Mouse (Mus musculus) left cerebral cortex, adult 18-20 months (tissue): Measurements from ENCODE around the gene Zfp526. TPM values are rescaled to one million over a fixed set of nuclear protein-coding genes. Genes with fewer than 3 reads are reported as not detected.
A peak's percentile ranks its signal among the peaks of the same experiment; 100 is the strongest.

ENCODE experiments used
- DNase-seq, 2 experiments: peaks; one replicate each; pipeline ENCODE4 v3.0.0; 2021 to 2022; ENCODE audit warnings: low spot score in 2 of 2, mixed read lengths in 1 of 2
- long read RNA-seq, 2 experiments: library from polyadenylated mRNA; stranded (forward); transcript quantifications; one replicate each; pipeline ENCODE4 v2.0.0; 2021
- total RNA-seq, 2 experiments: library from RNA; stranded (reverse); gene quantifications; 2 replicates each; pipeline ENCODE4 v1.2.3; 2021

Zfp526 gene
- 10 to 100 TPM; 10.6 to 11.4 TPM for total RNA-seq
- long read RNA-seq, experiment 1 = 0 reads
- long read RNA-seq, experiment 2 = 0 reads

DNA sequence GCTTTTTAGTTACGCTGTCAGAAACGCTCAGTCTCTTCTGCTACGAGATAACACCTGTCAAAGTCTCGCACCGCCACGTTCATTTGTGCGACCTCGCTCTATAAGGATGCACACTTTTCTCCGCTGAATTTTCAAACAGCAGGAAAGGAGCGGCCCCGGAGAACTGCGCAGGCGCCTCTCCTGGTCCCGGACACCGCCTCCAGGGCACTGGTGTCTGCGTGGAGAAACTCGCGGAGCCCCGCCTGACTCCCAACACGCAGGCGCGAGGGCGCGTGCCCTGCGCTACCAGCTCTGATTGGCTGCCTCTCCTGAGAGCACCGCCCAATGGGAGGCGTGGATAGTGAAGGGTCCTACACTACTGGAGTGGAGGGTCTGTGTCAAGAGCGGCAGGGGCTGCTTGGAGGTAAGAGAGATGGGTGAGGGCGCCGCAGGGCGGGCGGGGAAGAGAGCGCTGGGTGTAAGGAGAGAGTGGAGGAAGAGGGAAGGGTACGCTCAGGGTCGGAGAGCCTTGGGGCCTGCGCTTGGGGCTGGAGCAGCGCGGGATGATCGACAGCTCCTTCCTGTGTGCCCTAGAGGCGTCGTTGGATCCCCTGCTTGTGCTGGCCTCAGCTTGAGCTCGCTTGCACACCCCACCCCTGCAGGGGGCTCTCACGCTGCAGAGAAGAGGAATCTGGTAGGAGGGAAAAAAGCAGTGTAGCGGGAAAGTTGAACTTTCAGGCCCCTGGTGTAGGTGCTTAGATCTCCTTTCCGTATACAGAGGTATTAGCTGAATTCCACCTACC is at the start of gene Zfp526:
Zfp526 (plus strand) TSS at position 324 of the 782 bp plus-strand sequence.
- peak; percentile 98 for DNase-seq

DNA sequence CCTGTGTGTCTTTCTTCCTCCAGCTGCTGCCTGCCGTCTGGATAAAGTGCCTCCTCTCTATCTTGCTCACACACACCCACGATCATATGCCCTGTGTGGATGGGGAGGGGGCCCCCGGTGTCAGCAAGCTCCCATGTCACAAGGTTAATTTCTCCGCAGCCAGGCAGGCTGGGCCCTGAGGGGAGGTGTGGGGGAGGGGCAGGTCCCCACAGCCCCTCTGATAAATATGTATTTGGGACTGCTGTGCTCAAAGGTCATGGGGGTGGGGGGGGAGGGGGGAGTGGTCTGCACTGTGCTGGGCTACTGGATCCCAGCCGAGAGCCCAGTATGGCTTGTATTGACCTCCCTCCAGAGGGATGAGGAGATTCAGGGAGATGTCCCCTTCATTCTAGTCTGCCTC is 48.6 kb upstream of the Zfp526 start:
- no peak for DNase-seq

DNA sequence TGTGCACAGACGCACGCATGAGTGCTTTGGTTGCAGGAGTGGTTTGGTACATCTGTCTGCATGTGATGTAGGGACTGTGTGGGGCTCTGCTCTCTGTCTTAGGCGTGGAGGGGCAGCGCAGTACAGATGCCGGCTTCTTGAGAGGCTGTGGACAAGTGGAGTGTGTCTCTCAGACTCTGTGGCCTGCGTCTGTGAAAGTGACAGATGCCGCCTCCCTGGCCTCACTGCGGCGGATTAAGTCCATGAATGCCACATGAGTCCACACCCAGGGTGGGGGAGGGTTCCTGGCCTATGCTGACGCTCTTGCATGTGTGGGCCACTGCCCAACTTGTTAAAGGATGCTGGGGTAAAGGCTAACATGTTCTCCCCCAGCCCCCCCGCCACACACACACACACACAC is 46.9 kb upstream of the Zfp526 start:
- no peak for DNase-seq

DNA sequence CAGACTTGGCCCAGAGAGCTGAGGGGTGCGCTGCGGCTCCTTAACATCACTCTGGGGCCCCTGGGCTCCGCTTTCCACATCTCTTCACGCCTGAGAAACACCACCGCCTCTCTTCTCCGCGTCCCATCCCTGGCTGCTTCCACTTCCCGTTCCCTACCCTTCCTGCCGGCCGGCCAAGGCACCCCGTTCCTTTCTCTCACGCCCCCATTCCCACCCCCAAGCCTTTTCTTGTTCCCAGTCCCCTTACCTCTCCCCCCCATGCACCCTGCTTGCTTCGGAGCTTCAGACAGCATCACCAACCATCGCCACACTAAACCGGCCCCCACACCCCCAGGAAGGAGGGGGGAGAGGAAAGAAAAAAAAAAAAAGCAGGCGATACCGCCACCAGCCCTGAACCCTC is 42.9 kb upstream of the Zfp526 start:
- peak; percentile 36 to 42 for DNase-seq

DNA sequence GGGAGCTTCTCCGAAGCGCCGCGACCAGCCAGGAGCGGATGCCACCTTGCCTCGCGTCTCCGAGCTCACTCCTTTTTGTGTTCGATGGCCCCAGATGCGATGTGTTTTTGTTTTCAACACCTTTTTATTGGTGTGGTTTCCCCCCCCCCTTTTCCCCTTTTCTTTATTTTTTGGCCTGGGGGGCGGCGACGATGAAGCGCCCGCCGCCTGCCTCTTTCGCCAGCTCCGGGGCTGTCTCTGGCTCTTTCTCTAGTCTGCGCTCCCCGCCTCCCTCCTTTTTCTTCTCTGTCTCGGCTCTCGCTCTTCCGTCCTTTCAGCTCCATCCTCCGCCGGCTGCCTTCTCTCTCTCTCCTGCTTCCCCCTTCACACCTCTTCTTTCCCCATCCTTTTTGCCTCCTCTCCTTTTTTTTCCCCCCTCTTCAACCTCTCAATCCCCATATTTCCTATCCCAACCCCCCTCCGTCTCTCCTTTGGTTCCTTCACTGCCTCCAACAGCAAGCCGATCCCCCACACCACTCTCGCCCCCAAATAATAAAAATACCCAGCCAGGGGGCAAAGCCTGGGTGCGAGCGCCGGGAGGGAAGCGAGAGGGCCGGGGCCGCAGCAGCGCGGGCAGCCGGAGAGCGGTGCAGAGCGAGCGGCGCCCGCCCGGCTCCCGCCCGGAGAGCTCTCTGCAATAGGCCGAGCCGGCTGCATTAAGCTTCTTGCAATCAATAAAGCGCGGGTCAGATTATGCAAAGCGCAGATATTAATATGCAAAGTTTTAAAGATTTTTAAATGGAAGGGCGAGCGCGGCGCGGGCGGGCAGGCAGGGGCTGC is 42.2 kb upstream of the Zfp526 start:
- DNase-seq = peak; percentile 26 to 63

DNA sequence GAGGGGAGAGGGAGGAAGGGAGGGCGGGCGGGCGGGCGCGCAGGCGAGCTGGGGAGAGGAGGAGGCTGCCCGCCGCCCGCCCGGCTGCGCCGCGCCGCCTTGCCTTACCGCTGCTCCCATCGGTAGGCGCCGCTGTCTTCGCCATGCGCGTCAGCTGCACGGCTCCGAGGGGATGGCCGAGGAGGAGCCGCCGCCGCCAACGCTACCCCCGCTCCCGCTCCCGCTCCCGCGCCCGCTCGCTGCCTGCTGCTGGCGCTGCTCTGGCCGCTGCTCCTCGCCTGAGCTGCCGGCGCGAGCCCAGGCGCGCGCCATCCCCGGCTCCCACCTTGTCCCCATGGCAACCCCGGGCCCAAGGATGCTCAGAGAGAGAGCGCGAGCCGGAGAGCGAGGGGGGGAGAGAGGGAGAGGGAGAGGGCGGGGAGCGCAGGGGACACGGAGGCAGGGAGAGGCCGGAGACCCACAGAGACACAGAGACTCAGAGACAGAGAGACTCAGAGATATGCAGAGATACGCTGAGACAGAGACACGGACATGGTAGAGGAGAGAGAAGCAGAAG is 41.5 kb upstream of the Zfp526 start, which contains the start of gene Pou2f2:
Pou2f2 (minus strand) TSS at position 121 of the 556 bp plus-strand sequence.
- peak; percentile 80 to 91 for DNase-seq

DNA sequence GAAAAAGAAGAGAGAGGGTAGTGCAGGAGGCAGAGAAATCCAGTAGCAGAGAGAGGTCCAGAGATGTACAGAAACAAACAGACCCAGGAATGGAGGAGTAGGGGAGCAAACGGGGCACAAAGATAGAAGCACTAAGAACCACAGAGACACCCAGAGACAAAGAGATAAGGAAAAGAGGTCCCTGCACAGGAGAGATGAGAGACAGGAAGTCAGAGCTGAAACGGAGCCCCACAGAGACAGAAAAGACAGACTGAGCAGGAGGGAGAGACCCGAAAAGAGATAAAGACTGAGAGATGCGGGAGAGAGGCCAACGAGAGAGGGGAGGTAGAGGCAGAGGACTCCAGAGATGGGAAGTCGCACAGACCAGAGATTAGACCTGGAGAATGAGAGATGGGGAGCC is 40.7 kb upstream of the Zfp526 start:
- DNase-seq = no peak

DNA sequence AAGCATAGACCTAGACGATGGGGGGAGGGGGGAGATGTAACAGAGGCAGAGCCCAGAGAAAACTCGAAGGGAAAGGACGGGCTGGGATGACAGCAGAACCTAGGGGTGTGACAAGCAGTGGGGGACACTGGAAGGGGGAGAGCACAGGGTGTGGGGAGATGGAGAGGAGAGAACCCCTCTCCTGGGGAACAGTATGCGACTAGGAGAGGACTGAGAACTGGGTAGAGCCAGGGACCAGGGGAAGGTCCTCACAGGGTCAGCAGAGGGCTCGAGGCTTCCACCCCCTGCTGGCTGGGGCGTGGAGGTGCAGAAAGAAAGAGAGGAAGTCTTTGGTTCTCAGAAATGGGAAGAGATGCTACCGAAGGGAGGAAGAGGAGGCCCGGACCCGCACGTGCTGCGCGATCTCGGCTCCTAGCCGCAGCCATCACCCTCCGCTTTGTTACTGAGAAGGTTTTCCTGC is 39.9 kb upstream of the Zfp526 start:
- peak; percentile 13 to 26 for DNase-seq

DNA sequence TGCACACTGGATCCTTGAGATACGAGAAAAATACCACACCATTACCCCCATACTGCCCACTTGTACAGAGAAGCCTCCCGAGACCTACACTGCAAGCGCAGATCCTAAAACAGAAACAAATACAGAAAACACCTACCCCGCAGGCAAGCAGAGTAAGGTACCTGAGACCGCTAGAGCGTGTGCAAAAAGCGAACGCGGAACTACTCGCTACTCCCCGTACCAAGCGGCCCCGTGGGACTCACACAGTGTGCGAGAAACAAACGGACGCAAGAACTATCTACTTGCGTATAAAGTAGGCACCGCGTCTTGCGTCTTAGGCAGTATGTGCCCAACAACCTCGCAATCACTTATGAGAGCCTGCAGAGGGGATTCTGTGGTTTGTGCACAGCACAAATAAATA is 39.4 kb upstream of the Zfp526 start:
- DNase-seq = no peak

DNA sequence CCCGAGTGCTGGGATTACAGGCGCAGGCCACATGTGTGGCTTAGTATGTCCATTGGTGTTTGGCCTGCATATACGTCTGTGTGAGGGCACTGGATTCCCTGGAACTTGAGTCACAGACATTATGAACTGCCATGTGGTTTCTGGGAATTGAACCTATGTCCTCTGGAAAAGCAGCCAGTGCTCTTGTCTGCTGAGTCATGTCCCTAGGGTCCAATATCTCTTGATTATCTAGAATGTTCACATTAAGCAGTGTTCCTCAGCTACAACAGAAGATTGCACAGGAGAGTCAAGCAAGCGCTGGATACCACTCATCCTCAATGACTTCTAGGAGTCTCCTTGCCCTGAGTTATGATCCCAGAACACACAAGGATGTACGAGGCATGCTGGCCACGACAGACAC is 37.1 kb upstream of the Zfp526 start:
- DNase-seq = no peak

DNA sequence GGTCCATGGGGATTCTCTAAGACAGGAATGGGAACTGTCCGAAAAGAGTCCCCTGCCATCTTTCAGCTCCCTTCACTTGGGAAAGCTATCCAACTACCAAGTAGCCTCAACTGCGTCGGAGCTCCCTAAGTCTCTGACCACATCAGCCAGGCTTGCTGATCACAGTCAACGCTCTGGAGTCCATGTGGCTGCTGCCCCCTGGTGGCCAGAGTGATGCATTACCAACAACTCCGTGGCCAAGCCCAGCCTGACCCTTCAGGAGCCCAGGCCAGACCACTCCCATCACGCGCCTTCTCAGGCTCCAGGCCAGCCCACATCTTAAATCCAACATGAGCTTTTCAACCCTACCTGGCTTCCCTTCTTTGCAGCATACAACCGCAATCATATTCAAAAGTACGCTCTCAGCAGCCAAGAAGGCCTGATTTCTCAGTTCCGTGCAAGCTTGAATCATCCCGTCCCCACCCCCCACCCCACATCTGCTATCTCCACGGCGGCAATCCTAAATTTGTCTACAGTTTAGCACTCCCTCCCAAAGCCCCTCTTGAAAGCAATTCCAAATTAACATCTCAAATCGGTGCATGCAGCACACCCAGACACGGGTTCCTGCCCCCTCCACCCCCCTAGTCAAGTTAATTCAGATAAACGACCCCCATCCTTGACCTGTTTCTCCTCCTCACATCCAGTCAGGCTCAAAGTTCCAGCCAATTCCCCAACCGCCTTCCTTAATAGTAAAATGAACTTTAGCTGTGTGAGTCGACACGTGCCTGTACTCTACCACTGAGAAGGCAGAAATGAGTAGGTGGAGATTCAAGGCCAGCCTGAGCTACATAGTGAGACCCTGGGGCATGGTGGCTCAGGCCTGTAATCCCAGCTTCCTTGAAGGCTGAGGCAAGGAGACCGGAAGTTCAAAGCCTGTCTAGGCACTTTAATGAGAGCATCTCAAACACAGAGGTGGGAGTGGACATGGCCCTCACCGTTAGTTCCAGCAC is 33.3 kb upstream of the Zfp526 start:
- DNase-seq = peak; percentile 89

DNA sequence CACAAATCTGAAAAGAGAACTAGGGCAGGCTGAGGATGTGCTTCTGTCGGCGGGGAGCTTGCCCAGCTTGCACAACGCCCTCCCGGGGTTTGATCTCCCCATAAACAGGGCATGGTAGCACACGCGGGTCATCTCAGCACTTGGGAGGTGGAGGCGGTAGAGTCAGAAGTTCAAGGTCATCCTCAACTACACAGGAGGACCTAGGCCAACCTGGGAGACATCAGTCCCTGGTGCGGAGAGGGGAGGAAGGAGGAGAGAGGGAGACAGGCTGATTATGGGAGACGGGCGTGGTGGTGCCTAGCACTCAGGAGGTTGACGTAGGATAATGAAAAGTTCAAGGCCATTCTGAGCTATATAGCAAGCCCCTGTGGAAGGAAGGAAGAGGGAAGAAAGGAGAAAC is 30.4 kb upstream of the Zfp526 start:
- no peak for DNase-seq

DNA sequence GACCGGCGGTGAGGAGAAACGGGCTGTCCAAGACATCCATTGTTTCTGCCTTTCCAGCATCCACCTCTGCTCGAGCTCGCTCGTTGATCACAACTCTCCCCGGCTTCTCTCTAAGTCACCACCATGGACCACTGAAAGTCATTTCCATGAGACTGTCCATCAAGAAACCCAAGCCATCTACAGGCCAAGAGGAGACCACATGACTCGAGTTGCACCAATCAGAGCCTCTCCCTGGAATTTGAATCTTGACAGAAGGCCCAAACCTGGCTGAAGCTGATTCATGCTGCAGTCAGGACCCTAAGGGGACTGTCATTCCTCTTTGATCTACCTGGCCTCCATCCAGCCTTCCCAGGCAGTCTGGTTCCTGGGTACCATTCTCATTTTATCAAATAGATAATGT is 29.1 kb upstream of the Zfp526 start:
- DNase-seq = no peak

DNA sequence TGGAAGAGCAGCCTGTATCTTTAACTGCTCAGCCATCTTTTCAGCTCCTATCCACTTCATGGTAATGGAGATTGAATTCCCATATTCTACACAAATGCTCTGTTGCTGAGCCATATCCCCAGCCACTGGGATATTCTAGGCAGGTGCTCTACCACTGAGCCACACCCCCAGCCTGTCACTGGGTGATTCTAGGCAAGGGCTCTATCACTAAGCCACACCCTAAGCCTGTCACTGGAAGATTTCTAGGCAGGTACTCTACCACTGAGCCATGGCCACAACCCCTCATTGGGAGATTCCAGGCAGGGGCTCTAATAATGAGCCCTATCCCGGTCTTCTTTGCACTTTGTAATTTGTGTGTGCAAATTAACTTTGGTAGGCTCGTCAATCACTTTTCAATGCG is 26.1 kb upstream of the Zfp526 start:
- DNase-seq = no peak

DNA sequence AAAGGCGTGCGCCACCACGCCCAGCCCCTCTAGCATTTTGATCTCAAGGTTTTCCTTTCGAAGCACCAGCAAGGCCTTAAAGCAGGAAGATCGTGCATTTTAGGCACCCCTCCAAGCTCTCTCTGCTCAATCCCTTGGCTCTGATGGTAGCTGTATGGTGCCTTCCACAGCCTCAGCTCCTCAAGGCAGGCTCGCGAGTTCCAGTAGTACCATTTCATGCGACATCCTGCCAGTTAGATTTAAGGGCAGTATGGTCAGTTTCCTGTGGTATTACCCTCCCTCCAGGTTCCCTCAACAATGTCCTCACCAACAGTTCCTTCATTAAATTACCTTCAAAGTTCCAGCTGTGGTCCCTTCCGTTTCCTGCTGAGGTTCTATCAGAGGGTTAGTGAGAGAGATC is 25.1 kb upstream of the Zfp526 start:
- no peak for DNase-seq

DNA sequence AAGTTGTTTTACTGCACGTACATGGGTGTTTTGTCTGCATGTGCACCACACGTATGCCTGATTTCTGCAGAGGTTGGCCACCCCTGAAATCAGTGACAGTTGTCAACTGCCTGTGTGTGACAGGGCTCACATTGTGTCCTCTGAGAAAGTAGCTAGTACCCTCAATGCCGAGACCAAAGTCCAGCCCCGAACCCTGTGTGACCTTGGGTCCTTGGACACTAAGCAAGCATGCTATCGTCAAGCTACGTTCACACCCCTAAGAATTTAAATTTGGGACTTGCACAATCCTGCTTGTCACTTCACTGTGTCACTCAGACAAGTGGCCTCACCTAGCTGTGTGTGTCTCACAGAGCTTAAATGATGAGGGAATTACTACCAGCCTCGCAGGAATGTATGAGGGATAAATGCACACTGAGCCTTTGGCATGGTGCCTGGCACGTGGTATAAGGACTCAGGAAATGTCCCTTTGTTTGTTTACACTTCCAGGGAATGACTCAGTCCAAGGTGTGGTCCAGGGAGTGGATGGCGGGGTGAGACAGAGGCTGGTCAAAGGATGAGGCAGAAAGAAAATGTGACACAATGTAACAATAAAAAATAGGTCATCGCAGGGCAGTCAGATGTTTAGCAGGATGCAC is 23.7 kb upstream of the Zfp526 start:
- DNase-seq = no peak

DNA sequence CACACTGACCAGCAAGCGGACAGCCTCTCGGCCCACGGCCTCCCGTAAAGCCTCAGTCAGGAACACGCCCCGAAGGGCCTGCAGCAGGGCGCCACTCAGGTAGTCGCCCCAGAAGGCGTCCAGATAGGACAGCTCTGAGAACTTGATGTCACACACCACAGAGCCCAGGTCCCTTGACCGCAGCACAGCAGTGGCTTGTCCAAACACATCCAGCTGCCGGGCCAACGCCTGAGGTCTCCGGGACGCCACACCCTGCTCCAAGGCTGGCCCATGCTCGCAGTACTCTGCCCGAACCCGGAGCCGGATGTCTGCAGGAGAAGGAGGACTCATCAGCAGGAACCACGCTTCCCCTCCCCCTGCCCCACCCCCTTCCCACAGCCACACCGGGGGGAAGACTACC is 17.6 kb upstream of the Zfp526 start:
- no peak for DNase-seq

DNA sequence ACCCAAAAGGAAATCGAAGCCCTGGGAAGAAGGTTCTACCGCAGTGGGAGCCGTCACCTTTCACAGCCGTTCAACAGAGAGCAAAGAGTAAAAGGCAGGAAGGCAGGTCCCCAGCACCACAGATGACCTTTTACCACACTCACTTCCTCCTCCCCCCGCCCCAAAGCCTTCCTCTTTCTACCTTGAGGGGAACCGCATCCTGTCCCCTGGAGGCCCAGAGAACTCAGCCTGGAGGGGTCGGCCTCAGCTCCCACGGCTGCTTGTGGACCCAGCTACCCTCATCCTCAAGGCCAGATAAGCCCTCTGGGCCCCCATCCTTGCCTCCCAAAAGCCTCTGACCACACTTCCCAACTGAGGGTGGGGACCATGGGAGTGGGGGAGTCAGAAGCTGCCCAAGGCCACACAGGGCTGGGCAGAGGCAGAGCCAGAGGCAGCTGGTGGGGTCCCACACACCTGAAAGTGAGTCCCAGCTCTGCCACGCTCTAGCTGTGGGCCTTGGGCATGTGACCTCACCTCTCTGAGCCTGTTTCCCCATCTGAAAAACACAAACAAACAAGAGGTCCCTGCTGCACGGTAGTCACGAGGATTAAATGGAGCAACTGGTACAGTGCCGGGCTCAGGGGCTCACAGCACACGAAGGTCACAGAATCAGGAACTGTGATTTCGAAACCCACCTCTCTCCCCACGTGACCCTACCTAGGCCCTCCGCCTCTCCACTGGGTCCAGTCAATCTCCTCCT is 15.7 kb upstream of the Zfp526 start:
- no peak for DNase-seq

DNA sequence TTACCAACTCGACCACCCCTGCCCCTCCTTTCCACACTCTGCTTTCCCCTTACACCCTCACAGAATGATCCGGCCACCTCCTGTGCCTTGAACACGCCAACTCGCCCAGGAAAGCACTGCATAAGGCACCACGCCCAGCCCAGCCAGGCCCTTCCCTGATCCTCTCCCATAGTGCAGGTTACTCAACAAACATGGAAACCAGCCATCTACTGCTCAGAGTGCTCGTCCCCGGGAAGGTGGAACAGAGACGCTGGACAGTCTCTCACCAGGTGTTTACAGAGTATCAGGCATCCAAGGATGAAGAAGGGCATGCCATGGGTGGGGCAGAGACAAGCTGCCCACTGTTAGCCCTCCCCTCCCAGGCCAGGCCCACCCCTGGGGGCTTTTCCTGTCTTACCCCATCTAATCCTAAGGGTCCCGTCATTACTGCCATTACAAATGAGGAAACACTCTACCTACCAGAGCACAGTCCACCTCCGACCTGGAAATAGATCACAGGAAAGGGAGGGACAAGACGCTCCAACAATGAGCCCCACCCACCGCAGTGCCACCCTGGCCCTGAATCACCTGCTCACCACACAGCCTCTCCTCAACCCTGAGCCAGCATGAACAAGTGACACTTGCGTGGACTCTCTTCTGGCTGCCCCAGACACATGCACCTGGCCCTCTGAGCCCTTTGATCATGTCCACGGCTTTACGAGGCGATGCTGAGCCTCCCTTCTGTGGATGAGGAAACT is 15.0 kb upstream of the Zfp526 start:
- DNase-seq = no peak
